Mouse (Mus musculus) hindbrain, embryonic 14.5 days (tissue): ENCODE results near the gene Sertad3. TPM values are rescaled to one million over a fixed set of nuclear protein-coding genes. Genes with fewer than 3 reads are reported as not detected.
A peak's percentile ranks its signal among the peaks of the same experiment; 100 is the strongest.

ENCODE experiments used
- ATAC-seq: fragments of 200-750 bp; cut with Nextera tagmentation; 2 replicates; pipeline ENCODE4 v1.8.0; 2017; ENCODE audit warnings: moderate number of reproducible peaks, mild to moderate bottlenecking, moderate TSS enrichment, moderate library complexity; ENCODE audit not compliant: low FRiP score
- DNase-seq: peaks from one replicate; pipeline ENCODE4 v3.0.0-alpha.2; 2015; ENCODE audit warnings: low spot score
- H3K27ac ChIP-seq: fragments of 300-500 bp; sonication (generic); 2 replicates; pipeline ENCODE4 v1.5.1; 2014; ENCODE audit warnings: mild to moderate bottlenecking, moderate library complexity
- H3K27me3 ChIP-seq: fragments of 300-500 bp; sonication (generic); 2 replicates; pipeline ENCODE4 v1.6.1; 2014; ENCODE audit warnings: mild to moderate bottlenecking, low read length, mixed read lengths; ENCODE audit not compliant: control insufficient read depth, insufficient read depth
- H3K36me3 ChIP-seq: fragments of 300-500 bp; sonication (generic); replicated peaks from 2 replicates; pipeline ENCODE4 v1.6.1; 2014; ENCODE audit not compliant: control insufficient read depth, insufficient read depth
- H3K4me1 ChIP-seq: fragments of 300-500 bp; sonication (generic); replicated peaks from 2 replicates; pipeline ENCODE4 v1.6.1; 2014; ENCODE audit warnings: antibody characterized with exemption, low read length, mixed read lengths; ENCODE audit not compliant: control insufficient read depth, insufficient read depth
- H3K4me2 ChIP-seq: fragments of 300-500 bp; sonication (generic); replicated peaks from 2 replicates; pipeline ENCODE4 v1.6.1; 2014; ENCODE audit warnings: mild to moderate bottlenecking, moderate library complexity
- H3K4me3 ChIP-seq: fragments of 300-500 bp; sonication (generic); replicated peaks from 2 replicates; pipeline ENCODE4 v1.5.1; 2014; ENCODE audit warnings: mild to moderate bottlenecking, low read length
- H3K9ac ChIP-seq: fragments of 300-500 bp; sonication (generic); 2 replicates; pipeline ENCODE4 v1.6.1; 2014
- H3K9me3 ChIP-seq: fragments of 300-500 bp; sonication (generic); 2 replicates; pipeline ENCODE4 v1.6.1; 2016; ENCODE audit warnings: low read length; ENCODE audit not compliant: control insufficient read depth
- WGBS: fragments of 180-500 bp; shearing (Covaris S2); extraction: QIAGEN DNeasy Blood & Tissue Kit; methylation state at CpG from one replicate; pipeline ENCODE4 v1.1.7; 2014; 5-methylcytosine and 5-hydroxymethylcytosine counted together
- polyA plus RNA-seq: library from polyadenylated mRNA; unstranded; fragments of >200 nt; fragmentation: Nextera tagmentation; extraction: Ambion mirVana; gene quantifications from 2 replicates; pipeline ENCODE4 v1.2.1, GENCODE M21; 2014

Gene Sertad3
- polyA plus RNA-seq, 1 experiment from 2014 or later, result 8.4 TPM

GRCm38 (mm10) chr7:27446521-27447418, 26.8 kb upstream of the Sertad3 start:
- peak overlapping the region; percentile 87 for H3K4me2 ChIP-seq
- peak overlapping the region; percentile 62 for H3K4me3 ChIP-seq
- 11% methylated on average over 34 of the region's 53 CpGs for WGBS
- DNase-seq (peak; percentile 44), ATAC-seq (peak; percentile 60)
- H3K36me3 ChIP-seq, result no peaks in the 10 kb centered on the region
- peak overlapping the region; percentile 80 for H3K27ac ChIP-seq
- H3K27me3 ChIP-seq, result peaks cover 13% of the 10 kb centered on the region
- no peaks in the 10 kb centered on the region for H3K9me3 ChIP-seq
- H3K9ac ChIP-seq, result peak overlapping the region; percentile 78
- peaks cover 15% of the 10 kb centered on the region for H3K4me1 ChIP-seq

- 1% methylated on average over 54 of the region's 54 CpGs for WGBS
- Histone ChIP-seq H3K9ac (peak within 1 kb of the TSS; percentile 78), H3K36me3 (no peaks in the 10 kb centered on the region), H3K27ac (peak within 1 kb of the TSS; percentile 80), H3K4me3 (peak within 1 kb of the TSS; percentile 62), H3K4me2 (peak within 1 kb of the TSS; percentile 87), H3K4me1 (peaks cover 15% of the 10 kb centered on the region), H3K9me3 (no peaks in the 10 kb centered on the region), H3K27me3 (peaks cover 13% of the 10 kb centered on the region)
- DNase-seq (peak; percentile 95), ATAC-seq (peak; percentile 94)
Observed at GRCm38 (mm10) chr7:27447419-27448286, 25.9 kb upstream of the Sertad3 start, which contains the start of the genes Sptbn4 and Blvrb. Sptbn4 (minus strand) TSS chr7:27447686. Blvrb (plus strand) TSS chr7:27447978.

- no peak for DNase-seq
- peak overlapping the region; percentile 87 for H3K4me2 ChIP-seq
Observed at GRCm38 (mm10) chr7:27448421-27449206, 25.0 kb upstream of the Sertad3 start.

GRCm38 (mm10) chr7:27449256-27449862, 24.2 kb upstream of the Sertad3 start:
- ATAC-seq, result no peak
- H3K27me3 ChIP-seq, result peaks cover 12% of the 10 kb centered on the region
- H3K4me1 ChIP-seq, result peaks cover 15% of the 10 kb centered on the region
- no peak overlapping the region for H3K27ac ChIP-seq
- H3K4me3 ChIP-seq, result no peak overlapping the region
- H3K4me2 ChIP-seq, result no peak overlapping the region
- H3K36me3 ChIP-seq, result no peaks in the 10 kb centered on the region
- no peak overlapping the region for H3K9ac ChIP-seq
- 59% methylated on average over 10 of the region's 10 CpGs for WGBS
- no peaks in the 10 kb centered on the region for H3K9me3 ChIP-seq
- DNase-seq, result peak; percentile 64

More at GRCm38 (mm10) chr7:27448421-27449206, 25.0 kb upstream of the Sertad3 start:
- H3K27me3 ChIP-seq, result peaks cover 13% of the 10 kb centered on the region
- H3K36me3 ChIP-seq, result no peaks in the 10 kb centered on the region
- H3K9ac ChIP-seq, result peak overlapping the region; percentile 51
- H3K27ac ChIP-seq, result no peak overlapping the region
- H3K9me3 ChIP-seq, result no peaks in the 10 kb centered on the region
- H3K4me3 ChIP-seq, result peak overlapping the region; percentile 62
- ATAC-seq, result no peak
- H3K4me1 ChIP-seq, result peaks cover 15% of the 10 kb centered on the region
- WGBS, result 64% methylated on average over 15 of the region's 15 CpGs

GRCm38 (mm10) chr7:27451359-27451758, 22.2 kb upstream of the Sertad3 start:
- DNase-seq (no peak), ATAC-seq (no peak)
- Histone ChIP-seq H3K27ac (no peak overlapping the region), H3K4me3 (no peak overlapping the region), H3K27me3 (no peaks in the 10 kb centered on the region), H3K4me2 (no peak overlapping the region), H3K9me3 (no peaks in the 10 kb centered on the region), H3K4me1 (peaks cover 7% of the 10 kb centered on the region), H3K9ac (no peak overlapping the region), H3K36me3 (no peaks in the 10 kb centered on the region)
- 95% methylated on average over 2 of the region's 2 CpGs for WGBS

GRCm38 (mm10) chr7:27452206-27452770, 21.3 kb upstream of the Sertad3 start:
- Histone ChIP-seq H3K4me1 (no peaks in the 10 kb centered on the region; the same call in 1 of the 2 replicates), H3K4me2 (no peak overlapping the region), H3K27me3 (no peaks in the 10 kb centered on the region), H3K36me3 (no peaks in the 10 kb centered on the region), H3K27ac (no peak overlapping the region), H3K4me3 (no peak overlapping the region), H3K9me3 (no peaks in the 10 kb centered on the region), H3K9ac (no peak overlapping the region)
- DNase-seq (no peak), ATAC-seq (no peak)
- WGBS, result 55% methylated on average over 13 of the region's 13 CpGs

GRCm38 (mm10) chr7:27454461-27455121, 19.0 kb upstream of the Sertad3 start:
- WGBS, result 82% methylated on average over 10 of the region's 10 CpGs
- no peak overlapping the region for H3K4me3 ChIP-seq
- H3K9me3 ChIP-seq, result no peaks in the 10 kb centered on the region
- ATAC-seq (no peak), DNase-seq (no peak)
- no peak overlapping the region for H3K27ac ChIP-seq
- no peaks in the 10 kb centered on the region for H3K36me3 ChIP-seq
- H3K27me3 ChIP-seq, result no peaks in the 10 kb centered on the region
- H3K4me2 ChIP-seq, result no peak overlapping the region
- H3K4me1 ChIP-seq, result no peaks in the 10 kb centered on the region
- H3K9ac ChIP-seq, result no peak overlapping the region

GRCm38 (mm10) chr7:27455273-27455672, 18.3 kb upstream of the Sertad3 start:
- Histone ChIP-seq H3K4me2 (no peak overlapping the region), H3K4me3 (no peak overlapping the region), H3K36me3 (no peaks in the 10 kb centered on the region), H3K27ac (no peak overlapping the region), H3K4me1 (no peaks in the 10 kb centered on the region), H3K27me3 (no peaks in the 10 kb centered on the region), H3K9me3 (no peaks in the 10 kb centered on the region), H3K9ac (no peak overlapping the region)
- WGBS, result 87% methylated on average over 3 of the region's 3 CpGs
- DNase-seq, result no peak
- ATAC-seq, result no peak
